Mouse (Mus musculus) hindbrain, embryonic 16.5 days (tissue): ENCODE measurements at regions not wholly inside any gene's neighbourhood (a gene's known extent, or its start where the extent isn't known, plus 50 kb on each side); places are given as distances from the start of the nearest gene placed in this dataset.

Source experiments
- ATAC-seq: fragments of 200-750 bp; cut with Nextera tagmentation; 2 replicates; pipeline ENCODE4 v1.8.0; 2017; ENCODE audit warnings: moderate TSS enrichment, moderate library complexity
- H3K27ac ChIP-seq: fragments of 300-500 bp; sonication (generic); 2 replicates; pipeline ENCODE4 v1.5.1; 2014; ENCODE audit warnings: low read depth, mild to moderate bottlenecking, control low read depth, low read length, moderate library complexity
- H3K27me3 ChIP-seq: fragments of 300-500 bp; sonication (generic); replicated peaks from 2 replicates; pipeline ENCODE4 v1.6.1; 2014; ENCODE audit warnings: low read length; ENCODE audit not compliant: control insufficient read depth, insufficient read depth
- H3K36me3 ChIP-seq: fragments of 300-500 bp; sonication (generic); 2 replicates; pipeline ENCODE4 v1.6.1; 2014; ENCODE audit warnings: mild to moderate bottlenecking, low read length, moderate library complexity, mixed read lengths; ENCODE audit not compliant: control insufficient read depth, insufficient read depth
- H3K4me1 ChIP-seq: fragments of 300-500 bp; sonication (generic); 2 replicates; pipeline ENCODE4 v1.6.1; 2014; ENCODE audit warnings: low read depth, low read length; ENCODE audit not compliant: control insufficient read depth, insufficient read depth
- H3K4me2 ChIP-seq: fragments of 300-500 bp; sonication (generic); 2 replicates; pipeline ENCODE4 v1.6.1; 2014; ENCODE audit warnings: mild to moderate bottlenecking, low read length, control low read depth, moderate library complexity
- H3K4me3 ChIP-seq: fragments of 300-500 bp; sonication (generic); 2 replicates; pipeline ENCODE4 v1.5.1; 2014; ENCODE audit warnings: mild to moderate bottlenecking, low read length, control low read depth, moderate library complexity
- H3K9ac ChIP-seq: fragments of 300-500 bp; sonication (generic); 2 replicates; pipeline ENCODE4 v1.6.1; 2014; ENCODE audit warnings: low read depth, mild to moderate bottlenecking, control low read depth, low read length, moderate library complexity
- H3K9me3 ChIP-seq: fragments of 300-500 bp; sonication (generic); 2 replicates; pipeline ENCODE4 v1.6.1; 2014; ENCODE audit warnings: mild to moderate bottlenecking, low read length, moderate library complexity; ENCODE audit not compliant: control insufficient read depth
- WGBS: fragments of 180-500 bp; shearing (Covaris S2); extraction: QIAGEN DNeasy Blood & Tissue Kit; methylation state at CpG from one replicate; pipeline ENCODE4 v1.1.7; 2014; 5-methylcytosine and 5-hydroxymethylcytosine counted together

DNA sequence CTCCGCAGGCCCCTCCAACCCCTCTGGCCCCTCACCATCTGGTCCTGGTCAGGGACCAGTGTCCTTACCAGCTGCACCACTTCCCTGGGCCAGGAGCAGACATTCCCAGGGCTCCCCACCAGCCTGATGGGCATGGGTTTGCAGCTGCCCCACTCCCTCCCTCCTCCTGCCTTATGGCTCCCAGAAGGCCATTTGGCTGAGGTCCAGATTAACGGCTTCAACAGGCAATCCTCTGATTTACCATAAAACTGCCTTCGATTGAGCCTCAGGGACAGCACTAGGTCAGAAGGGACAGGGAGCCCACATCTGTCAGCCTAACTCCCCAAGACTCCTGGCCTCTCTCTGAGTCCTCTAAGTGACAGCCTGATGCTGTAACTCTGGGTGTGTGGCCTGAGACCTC, 221.9 kb upstream of the Sulf2 start:
- H3K4me2 ChIP-seq, result no peak overlapping the region
- H3K9ac ChIP-seq, result no peak overlapping the region
- no peak overlapping the region for H3K4me3 ChIP-seq
- peaks cover 5% of the 10 kb centered on the region; the same call in 1 of the 2 replicates for H3K27me3 ChIP-seq
- WGBS, result 13% methylated on average over 3 of the region's 3 CpGs
- H3K9me3 ChIP-seq, result no peaks in the 10 kb centered on the region
- H3K27ac ChIP-seq, result no peak overlapping the region
- H3K4me1 ChIP-seq, result peaks cover 8% of the 10 kb centered on the region
- peak; percentile 71 for ATAC-seq
- H3K36me3 ChIP-seq, result no peaks in the 10 kb centered on the region

DNA sequence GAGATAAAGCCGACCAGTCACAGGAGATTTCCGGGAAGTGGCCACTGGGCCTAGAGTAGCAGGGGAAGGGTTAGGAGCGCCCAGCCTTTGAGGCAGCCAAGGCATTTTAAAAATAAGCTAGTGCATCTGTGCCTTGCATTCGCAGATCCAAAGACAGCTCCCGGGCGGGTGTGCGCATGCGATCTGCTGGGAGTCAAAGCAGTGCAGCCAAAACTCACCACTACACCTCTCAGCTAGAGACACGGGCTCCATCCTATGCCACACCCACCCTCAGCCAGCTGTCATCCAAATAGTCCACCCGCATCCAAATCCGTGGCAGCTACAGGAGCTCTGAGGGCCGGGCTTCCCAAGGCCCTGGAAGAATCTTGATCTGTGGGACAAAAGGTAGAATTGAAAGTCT, 220.2 kb upstream of the Sulf2 start:
- no peaks in the 10 kb centered on the region for H3K9me3 ChIP-seq
- H3K4me3 ChIP-seq, result no peak overlapping the region
- no peak overlapping the region for H3K27ac ChIP-seq
- H3K27me3 ChIP-seq, result 0 out of 2 replicates have a peak, but pooled peaks cover 5% of the 10 kb centered on the region
- H3K36me3 ChIP-seq, result no peaks in the 10 kb centered on the region
- ATAC-seq, result no peak
- WGBS, result 88% methylated on average over 12 of the region's 12 CpGs
- H3K4me2 ChIP-seq, result no peak overlapping the region
- no peak overlapping the region for H3K9ac ChIP-seq
- H3K4me1 ChIP-seq, result peaks cover 8% of the 10 kb centered on the region

DNA sequence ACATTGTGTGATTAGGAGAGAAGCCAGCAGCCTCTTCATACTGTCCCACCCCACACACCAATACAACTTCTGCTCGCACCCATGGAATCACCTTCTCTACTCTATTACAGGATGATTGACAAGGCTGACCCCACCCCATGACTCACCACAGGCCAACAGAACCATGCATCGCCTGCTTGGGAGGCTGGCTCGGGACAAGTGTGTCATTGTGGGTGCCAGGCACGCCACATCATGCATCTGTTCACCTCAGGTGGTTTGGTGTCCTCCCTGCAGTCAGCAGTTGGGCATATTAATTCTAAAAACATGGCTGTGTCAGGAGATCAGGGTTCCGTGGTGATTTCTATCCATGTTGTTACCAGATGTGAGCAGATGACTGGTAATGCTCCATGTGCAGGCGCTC, 215.3 kb upstream of the Sulf2 start:
- WGBS, result 79% methylated on average over 6 of the region's 6 CpGs
- no peak overlapping the region for H3K27ac ChIP-seq
- no peak overlapping the region for H3K4me3 ChIP-seq
- no peak overlapping the region for H3K4me2 ChIP-seq
- no peaks in the 10 kb centered on the region for H3K36me3 ChIP-seq
- no peak overlapping the region for H3K9ac ChIP-seq
- H3K4me1 ChIP-seq, result no peaks in the 10 kb centered on the region
- H3K27me3 ChIP-seq, result 0 out of 2 replicates have a peak, but pooled peaks cover 5% of the 10 kb centered on the region
- H3K9me3 ChIP-seq, result peaks cover 2% of the 10 kb centered on the region
- no peak for ATAC-seq

DNA sequence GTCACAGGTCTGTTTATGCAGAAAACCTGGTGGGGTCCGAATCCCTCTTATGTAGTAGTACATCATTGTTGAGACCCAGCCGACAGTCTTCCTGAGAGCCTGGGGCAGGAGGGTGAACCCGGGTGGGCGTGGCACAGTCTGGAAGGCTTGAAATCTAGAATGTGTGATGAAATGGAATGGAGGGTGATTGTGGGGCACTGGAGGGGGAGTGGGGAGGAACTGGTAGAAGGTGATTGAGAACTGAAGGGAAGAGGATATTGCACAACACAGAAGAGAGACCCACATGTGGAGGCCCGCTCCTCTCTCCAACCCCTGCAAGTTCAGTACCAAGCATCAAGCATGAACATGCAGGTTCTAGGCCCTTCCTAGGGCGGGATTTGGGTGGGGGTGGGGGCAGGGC, 206.2 kb upstream of the Sulf2 start:
- Histone ChIP-seq H3K27me3 (no peaks in the 10 kb centered on the region), H3K36me3 (no peaks in the 10 kb centered on the region), H3K27ac (no peak overlapping the region), H3K4me3 (no peak overlapping the region), H3K9me3 (no peaks in the 10 kb centered on the region), H3K9ac (no peak overlapping the region), H3K4me1 (peaks cover 8% of the 10 kb centered on the region), H3K4me2 (no peak overlapping the region)
- ATAC-seq, result no peak
- WGBS, result 86% methylated on average over 6 of the region's 6 CpGs

DNA sequence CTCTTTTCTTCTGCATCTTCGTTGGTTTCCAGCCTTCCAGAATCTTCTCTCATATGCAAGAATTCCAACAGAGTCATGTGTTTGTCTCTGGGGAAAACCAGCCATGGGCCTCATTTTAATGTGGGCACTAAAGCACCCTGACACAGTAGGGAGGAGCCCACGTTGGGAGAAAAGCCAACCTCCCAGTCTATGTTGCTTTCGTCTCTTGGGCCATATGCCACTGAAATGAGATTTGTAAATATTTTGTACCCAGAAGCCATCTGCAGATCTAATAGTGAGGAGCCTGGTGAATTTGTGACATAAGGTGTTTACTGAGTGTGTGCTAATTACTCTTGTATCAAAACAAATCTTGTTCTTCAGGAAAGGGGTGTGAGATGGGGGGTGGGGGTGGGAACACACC, 205.3 kb upstream of the Sulf2 start:
- Histone ChIP-seq H3K9ac (no peak overlapping the region), H3K9me3 (no peaks in the 10 kb centered on the region), H3K27ac (no peak overlapping the region; the same call in 1 of the 2 replicates), H3K27me3 (no peaks in the 10 kb centered on the region), H3K36me3 (no peaks in the 10 kb centered on the region), H3K4me1 (peaks cover 8% of the 10 kb centered on the region), H3K4me2 (no peak overlapping the region), H3K4me3 (no peak overlapping the region)
- ATAC-seq, result no peak
- WGBS, result 42% methylated on average over 3 of the region's 3 CpGs

DNA sequence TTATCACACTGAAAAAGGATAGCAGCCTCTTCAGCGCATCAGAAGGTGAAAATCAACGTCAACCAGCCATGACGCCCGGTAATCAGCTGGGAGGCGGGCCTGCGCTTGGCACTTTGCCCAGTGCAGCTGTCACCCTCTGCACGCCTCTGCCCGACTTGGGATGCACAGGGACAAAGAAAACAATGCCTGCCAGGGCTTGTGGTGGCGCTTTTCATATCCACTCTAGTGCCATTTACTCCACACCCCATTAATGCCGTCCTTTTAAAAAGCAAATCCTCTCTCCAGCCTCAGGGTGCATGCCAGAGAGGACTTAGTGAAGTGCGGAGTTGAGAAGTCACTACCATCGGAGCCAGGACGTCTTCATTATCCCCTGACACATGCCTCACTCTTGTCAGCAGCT, 204.5 kb upstream of the Sulf2 start:
- 19% methylated on average over 13 of the region's 13 CpGs for WGBS
- no peaks in the 10 kb centered on the region for H3K36me3 ChIP-seq
- peak; percentile 38 for ATAC-seq
- H3K27me3 ChIP-seq, result no peaks in the 10 kb centered on the region
- no peak overlapping the region for H3K4me3 ChIP-seq
- H3K4me2 ChIP-seq, result no peak overlapping the region
- peaks cover 8% of the 10 kb centered on the region for H3K4me1 ChIP-seq
- H3K9me3 ChIP-seq, result no peaks in the 10 kb centered on the region
- H3K9ac ChIP-seq, result no peak overlapping the region
- H3K27ac ChIP-seq, result peak overlapping the region; percentile 48; the same call in 1 of the 2 replicates

DNA sequence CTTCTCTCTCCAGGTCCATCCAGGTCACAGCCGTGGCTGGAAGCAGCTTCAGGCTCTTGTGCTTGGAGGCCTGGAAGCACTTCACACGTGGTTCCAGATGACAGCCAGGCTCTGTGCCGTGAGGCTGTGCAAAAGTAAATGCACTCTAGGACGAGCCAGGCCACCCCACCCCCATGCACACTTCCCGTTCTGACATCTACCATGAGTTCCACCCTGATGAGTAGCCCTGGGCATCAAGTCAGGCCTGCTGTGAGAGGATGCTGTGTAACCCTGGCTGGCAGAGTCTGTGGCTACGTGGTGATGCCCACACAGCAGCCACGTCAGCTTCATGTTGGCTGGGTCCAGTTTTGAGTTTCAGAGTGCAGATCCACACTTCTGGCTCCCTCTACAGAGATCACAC, 202.4 kb upstream of the Sulf2 start:
- H3K27ac ChIP-seq, result no peak overlapping the region
- WGBS, result 43% methylated on average over 7 of the region's 7 CpGs
- no peak overlapping the region for H3K9ac ChIP-seq
- no peak overlapping the region for H3K4me2 ChIP-seq
- H3K9me3 ChIP-seq, result no peaks in the 10 kb centered on the region
- no peaks in the 10 kb centered on the region for H3K36me3 ChIP-seq
- peaks cover 21% of the 10 kb centered on the region for H3K4me1 ChIP-seq
- no peak overlapping the region for H3K4me3 ChIP-seq
- no peak for ATAC-seq
- no peaks in the 10 kb centered on the region for H3K27me3 ChIP-seq

DNA sequence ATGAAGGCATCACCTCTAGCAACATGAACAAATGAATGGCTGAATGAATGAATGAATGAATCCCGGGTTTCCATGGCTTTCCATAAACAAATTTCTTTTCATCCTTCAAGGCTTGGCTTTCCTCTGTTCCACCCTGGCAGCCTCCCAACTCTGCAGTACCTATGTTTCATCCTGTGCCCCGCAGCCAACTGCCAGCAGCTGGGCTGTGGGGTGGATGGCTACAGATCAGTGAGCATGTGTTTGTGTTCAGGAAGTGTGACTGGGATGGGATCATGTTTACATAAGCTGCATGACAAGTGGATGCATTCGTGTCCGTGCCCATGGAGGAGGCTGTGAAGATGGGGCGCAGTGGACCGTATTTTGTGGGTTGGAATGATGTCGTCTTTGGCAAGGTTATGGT, 200.5 kb upstream of the Sulf2 start:
- no peak for ATAC-seq
- Histone ChIP-seq H3K9ac (no peak overlapping the region), H3K27ac (no peak overlapping the region), H3K27me3 (no peaks in the 10 kb centered on the region), H3K36me3 (no peaks in the 10 kb centered on the region), H3K4me3 (no peak overlapping the region), H3K9me3 (no peaks in the 10 kb centered on the region), H3K4me2 (no peak overlapping the region), H3K4me1 (peaks cover 21% of the 10 kb centered on the region)
- 43% methylated on average over 7 of the region's 7 CpGs for WGBS

DNA sequence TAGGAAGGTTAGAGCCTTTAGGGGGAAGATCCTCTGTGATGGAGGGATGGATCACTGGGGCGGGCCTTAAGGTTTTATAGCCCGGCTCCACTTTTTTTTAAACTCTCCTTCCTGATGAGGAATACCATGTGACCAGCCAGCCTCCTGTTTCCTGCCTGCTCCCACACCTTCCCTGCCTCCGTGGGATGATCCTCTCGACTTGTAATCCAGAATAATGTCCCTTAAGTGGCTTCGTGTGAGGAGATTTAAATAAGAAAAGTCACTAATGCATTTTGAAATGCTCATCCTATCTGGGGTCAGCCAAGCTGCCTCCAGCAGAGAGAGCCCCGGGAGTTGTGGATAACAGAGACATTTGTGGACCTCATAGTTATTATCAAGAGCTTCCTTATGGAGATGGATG, 200.0 kb upstream of the Sulf2 start:
- no peaks in the 10 kb centered on the region for H3K27me3 ChIP-seq
- 39% methylated on average over 6 of the region's 6 CpGs for WGBS
- no peaks in the 10 kb centered on the region for H3K36me3 ChIP-seq
- H3K4me2 ChIP-seq, result no peak overlapping the region
- H3K4me3 ChIP-seq, result no peak overlapping the region
- H3K9me3 ChIP-seq, result no peaks in the 10 kb centered on the region
- H3K27ac ChIP-seq, result no peak overlapping the region
- H3K9ac ChIP-seq, result no peak overlapping the region
- peaks cover 21% of the 10 kb centered on the region for H3K4me1 ChIP-seq
- ATAC-seq, result no peak

DNA sequence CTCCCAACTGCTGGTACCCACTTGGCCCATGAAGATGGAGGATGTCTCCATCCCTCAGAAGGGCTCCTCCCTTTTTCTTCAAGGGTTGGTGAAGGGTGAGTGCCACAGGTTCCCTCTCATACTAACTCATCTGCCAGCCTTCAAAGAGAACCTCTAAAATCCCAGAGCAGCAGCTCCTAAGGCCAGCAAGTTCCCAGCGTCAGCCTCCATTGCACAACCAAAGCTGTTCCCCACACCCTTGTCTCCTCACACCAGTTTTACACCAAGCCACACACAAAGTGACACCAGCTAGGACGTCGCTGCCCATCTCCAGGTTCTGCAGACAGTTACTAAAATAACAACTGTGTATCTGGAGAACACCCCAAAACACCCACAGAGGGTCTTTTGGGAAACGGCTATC, 198.9 kb upstream of the Sulf2 start:
- WGBS, result 95% methylated on average over 4 of the region's 4 CpGs
- no peak overlapping the region for H3K4me3 ChIP-seq

More for the DNA sequence above, 198.9 kb upstream of the Sulf2 start:
- peaks cover 13% of the 10 kb centered on the region for H3K4me1 ChIP-seq
- H3K9ac ChIP-seq, result no peak overlapping the region
- no peaks in the 10 kb centered on the region for H3K36me3 ChIP-seq
- no peak overlapping the region for H3K4me2 ChIP-seq
- no peak for ATAC-seq
- no peaks in the 10 kb centered on the region for H3K27me3 ChIP-seq
- no peaks in the 10 kb centered on the region for H3K9me3 ChIP-seq
- no peak overlapping the region for H3K27ac ChIP-seq
